In the genomic region with DNA sequence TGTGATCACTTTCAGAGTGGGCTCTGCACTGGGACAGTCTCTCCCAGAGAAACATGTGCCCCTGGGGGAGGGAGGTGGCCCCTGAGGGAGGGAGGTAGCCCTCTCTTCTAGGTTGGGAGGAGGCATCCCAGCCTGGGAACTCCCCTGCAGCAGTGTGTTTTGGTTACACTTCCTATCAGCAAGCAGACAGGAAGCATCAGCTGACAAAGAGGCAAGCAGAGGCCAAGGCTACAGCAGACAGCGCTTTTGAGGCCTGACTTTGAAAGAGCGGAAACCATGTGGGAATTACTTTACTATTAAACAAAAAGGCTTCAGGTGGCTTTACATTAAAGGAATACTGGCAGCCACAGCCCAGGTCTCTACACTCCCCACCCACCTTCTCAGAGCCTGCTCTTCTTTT, we compare ENCODE assay signal across 8 mouse cellular contexts.
A peak's percentile ranks its signal among the peaks of the same experiment; 100 is the strongest.
DNase-seq lines count a peak whose midpoint lies in the region; ATAC-seq and TF ChIP-seq lines count a peak whose summit lies in the region.

No protein-coding gene starts in this region.

- peak overlapping the region in 1 of 2 experiments; percentile 51; a peak in 2 of 4 replicates for H3K27ac ChIP-seq in heart, embryonic 14.5 days (replicated peaks in 1 of 2; ENCODE audit: control insufficient read depth in 1 of 2, insufficient read depth in 1 of 2, low read depth in 2 of 2, low read length in 2 of 2)
- 0 out of 2 replicates have a peak overlapping the region, but pooled peaks have one; percentile 27 for H3K27ac ChIP-seq in limb, embryonic 10.5 days
- H3K27ac ChIP-seq in layer of hippocampus, adult 2 months = no peak overlapping the region

- 32% methylated on average over 2 of the region's 2 CpGs for WGBS in heart, embryonic 14.5 days
- 64% methylated on average over 2 of the region's 2 CpGs for WGBS in limb, embryonic 10.5 days

- no peaks in the 10 kb centered on the region for H3K36me3 ChIP-seq in heart, embryonic 14.5 days (ENCODE audit: control insufficient read depth, insufficient read depth, low read length)
- no peaks in the 10 kb centered on the region for H3K36me3 ChIP-seq in limb, embryonic 10.5 days

- no peak overlapping the region for H3K9ac ChIP-seq in heart, embryonic 14.5 days (ENCODE audit: low read length)

- no peaks in the 10 kb centered on the region for H3K27me3 ChIP-seq in heart, embryonic 14.5 days (ENCODE audit: control insufficient read depth, insufficient read depth, low read length)
- no peaks in the 10 kb centered on the region for H3K27me3 ChIP-seq in limb, embryonic 10.5 days (ENCODE audit: low read depth, poor library complexity, severe bottlenecking)

- peak; percentile 86 for ATAC-seq in heart, embryonic 14.5 days (ENCODE audit: insufficient number of reproducible peaks, insufficient read depth, low FRiP score, low read depth)
- no peak for ATAC-seq in erythroid progenitor cell, adult 5-6 weeks (replicated peaks; ENCODE audit: low FRiP score, poor library complexity, severe bottlenecking)

- TF ChIP-seq CTCF in layer of hippocampus, adult 2 months (conservative IDR thresholded peaks at IDR 0.05) = no peak

- H3K4me2 ChIP-seq in heart, embryonic 14.5 days (ENCODE audit: low read length) = no peak overlapping the region

- H3K4me1 ChIP-seq in heart, embryonic 14.5 days (ENCODE audit: control insufficient read depth in 2 of 2, insufficient read depth in 2 of 2, low read length in 2 of 2) = peaks cover 9 to 11% of the 10 kb centered on the region in 2 experiments
- peaks cover 6% of the 10 kb centered on the region for H3K4me1 ChIP-seq in limb, embryonic 10.5 days

- H3K4me3 ChIP-seq in heart, embryonic 14.5 days (ENCODE audit: control insufficient read depth in 1 of 2, insufficient read depth in 1 of 2, low read depth in 1 of 2, low read length in 2 of 2) = no peak overlapping the region
- no peak overlapping the region for H3K4me3 ChIP-seq in limb, embryonic 10.5 days
- H3K4me3 ChIP-seq in layer of hippocampus, adult 2 months = no peak overlapping the region

- DNase-seq in B cell, adult 2 months = peak; percentile 68 to 75
- peak; percentile 36 for DNase-seq in adrenal gland, postnatal 10 days
- no peak for DNase-seq in limb, embryonic 10.5 days (ENCODE audit: low spot score)
- peak; percentile 33 to 74 for DNase-seq in natural killer cell, adult 2 months (ENCODE audit: low spot score in 2 of 2)
- no peak for DNase-seq in retina, postnatal 1 day
- DNase-seq in layer of hippocampus, adult 2 months (ENCODE audit: low spot score in 2 of 2) = no peak

- no peaks in the 10 kb centered on the region for H3K9me3 ChIP-seq in heart, embryonic 14.5 days (ENCODE audit: control insufficient read depth, low read length)
- no peaks in the 10 kb centered on the region for H3K9me3 ChIP-seq in limb, embryonic 10.5 days (replicated peaks)

Comparison
In these comparisons a context has a peak if more than half of its experiments do, and no peak if none do; other contexts are left out.
1. DNase-seq: peak in B cell, adult 2 months (2 of 2), adrenal gland, postnatal 10 days (single experiment) and natural killer cell, adult 2 months (2 of 2); none in limb, embryonic 10.5 days (single experiment), retina, postnatal 1 day (single experiment) and layer of hippocampus, adult 2 months (0 of 2).